ENCODE assay signal across 7 mouse cellular contexts in the genomic region with DNA sequence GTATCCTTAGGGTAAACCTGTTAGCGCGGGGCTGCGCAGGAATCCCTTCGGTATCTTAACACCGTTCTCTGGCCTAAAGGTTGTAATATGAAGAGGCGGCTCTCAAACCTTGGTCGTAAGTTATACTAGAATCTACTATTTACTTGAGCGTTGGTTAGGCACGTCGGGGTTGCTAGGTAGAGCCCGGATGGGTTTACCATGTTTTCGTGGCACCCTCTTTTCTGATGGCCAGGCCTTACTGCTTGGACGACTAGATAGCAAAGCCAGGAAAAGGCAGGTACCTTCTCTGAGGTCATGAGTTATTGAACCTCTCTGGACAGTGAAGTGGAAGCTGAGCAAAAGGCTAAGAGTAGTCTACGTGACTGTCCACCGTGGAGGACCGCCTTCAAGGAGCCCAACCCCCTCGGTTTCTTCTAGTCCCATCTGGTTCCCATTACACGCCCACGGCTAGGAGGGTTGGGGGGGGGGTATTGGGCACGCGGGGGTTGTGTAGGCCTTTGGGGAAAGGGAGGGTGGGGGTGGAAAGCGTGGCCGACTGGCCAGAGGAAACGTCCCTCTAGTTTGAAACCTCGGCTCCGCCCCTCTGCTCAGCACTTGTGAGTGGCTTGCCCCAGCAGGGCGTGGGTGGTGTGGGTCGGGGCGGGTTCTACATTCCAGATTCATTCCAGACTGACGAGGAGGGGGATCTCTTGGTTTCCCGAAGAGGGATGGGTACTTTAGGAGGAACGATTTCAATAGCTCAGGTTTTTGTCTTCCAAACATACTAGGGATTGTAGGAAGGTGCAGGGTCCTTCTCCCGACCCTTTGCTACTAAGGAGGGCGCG. TPM values are rescaled to one million over a fixed set of nuclear protein-coding genes. Genes with fewer than 3 reads are reported as not detected.
A peak's percentile ranks its signal among the peaks of the same experiment; 100 is the strongest.
DNase-seq lines count a peak whose midpoint lies in the region; ATAC-seq lines count a peak whose summit lies in the region.

No protein-coding gene starts in this region.

- H3K36me3 ChIP-seq in intestine, embryonic 15.5 days, result no peaks in the 10 kb centered on the region
- H3K36me3 ChIP-seq in limb, embryonic 13.5 days, result peaks cover 25% of the 10 kb centered on the region
- no peaks in the 10 kb centered on the region for H3K36me3 ChIP-seq in midbrain, embryonic 14.5 days (ENCODE audit: control insufficient read depth, insufficient read depth, low read length)

- H3K4me2 ChIP-seq in intestine, embryonic 15.5 days (replicated peaks), result peak overlapping the region; percentile 93
- peak overlapping the region; percentile 94 for H3K4me2 ChIP-seq in limb, embryonic 13.5 days (replicated peaks)
- peak overlapping the region; percentile 94 for H3K4me2 ChIP-seq in midbrain, embryonic 14.5 days (ENCODE audit: low read length)

- peaks cover 4% of the 10 kb centered on the region; the same call in 1 of the 2 replicates for H3K27me3 ChIP-seq in intestine, embryonic 15.5 days (replicated peaks)
- H3K27me3 ChIP-seq in limb, embryonic 13.5 days, result no peaks in the 10 kb centered on the region
- H3K27me3 ChIP-seq in midbrain, embryonic 14.5 days (ENCODE audit: control insufficient read depth, insufficient read depth, low read length), result peaks cover 55% of the 10 kb centered on the region

- no peaks in the 10 kb centered on the region for H3K9me3 ChIP-seq in intestine, embryonic 15.5 days
- no peaks in the 10 kb centered on the region for H3K9me3 ChIP-seq in limb, embryonic 13.5 days
- no peaks in the 10 kb centered on the region for H3K9me3 ChIP-seq in midbrain, embryonic 14.5 days (ENCODE audit: control insufficient read depth, low read length)

- H3K4me1 ChIP-seq in intestine, embryonic 15.5 days (replicated peaks), result peaks cover 54% of the 10 kb centered on the region
- peaks cover 50% of the 10 kb centered on the region for H3K4me1 ChIP-seq in limb, embryonic 13.5 days
- peaks cover 10% of the 10 kb centered on the region; the same call in 1 of the 2 replicates for H3K4me1 ChIP-seq in midbrain, embryonic 14.5 days (ENCODE audit: control insufficient read depth, insufficient read depth, low read length)

- peak; percentile 94 to 95 for DNase-seq in adrenal gland, adult (ENCODE audit: inconsistent age in 2 of 2, low spot score in 1 of 2)
- DNase-seq in embryo, embryonic 10.5 days (ENCODE audit: low spot score), result peak; percentile 92
- DNase-seq in gastrocnemius, postnatal 4 days (ENCODE audit: low spot score in 2 of 2), result peak; percentile 75 to 91
- peak; percentile 63 for DNase-seq in midbrain, embryonic 14.5 days
- DNase-seq in spleen, adult 18-20 months, result peak; percentile 73 to 75

- peak; percentile 75 for ATAC-seq in intestine, embryonic 15.5 days
- ATAC-seq in limb, embryonic 13.5 days (ENCODE audit: low FRiP score, low read depth), result peak; percentile 79
- no peak for ATAC-seq in midbrain, embryonic 14.5 days (ENCODE audit: low FRiP score, low TSS enrichment)

- peak overlapping the region; percentile 68 for H3K4me3 ChIP-seq in intestine, embryonic 15.5 days (replicated peaks)
- H3K4me3 ChIP-seq in limb, embryonic 13.5 days, result peak overlapping the region; percentile 86
- H3K4me3 ChIP-seq in midbrain, embryonic 14.5 days (replicated peaks; ENCODE audit: low read depth, low read length), result peak overlapping the region; percentile 54

- H3K27ac ChIP-seq in intestine, embryonic 15.5 days, result peak overlapping the region; percentile 97
- H3K27ac ChIP-seq in limb, embryonic 13.5 days, result peak overlapping the region; percentile 100
- H3K27ac ChIP-seq in midbrain, embryonic 14.5 days (replicated peaks; ENCODE audit: low read depth, low read length), result peak overlapping the region; percentile 37; the same call in 1 of the 2 replicates

- H3K9ac ChIP-seq in intestine, embryonic 15.5 days, result peak overlapping the region; percentile 73
- H3K9ac ChIP-seq in limb, embryonic 13.5 days, result peak overlapping the region; percentile 94
- H3K9ac ChIP-seq in midbrain, embryonic 14.5 days (replicated peaks; ENCODE audit: low read length), result no peak overlapping the region; the same call in 1 of the 2 replicates

- 2% methylated on average over 34 of the region's 35 CpGs for WGBS in intestine, embryonic 15.5 days
- under 1% methylated on average over 35 of the region's 35 CpGs for WGBS in limb, embryonic 13.5 days
- WGBS in midbrain, embryonic 14.5 days, result 2% methylated on average over 35 of the region's 35 CpGs

RNA-seq across cellular contexts. Expression of a gene that starts 0.8 kb away (rescaled TPM):
- 1 to 10 TPM; 6.0 to 7.3 TPM for total RNA-seq in gastrocnemius, postnatal 4 days (2021)
- 5.7 and 6.9 TPM in 2 replicates for polyA plus RNA-seq in intestine, embryonic 15.5 days (2015; fragmentation: Nextera tagmentation; extraction: Ambion mirVana)
- 9.3 and 9.9 TPM in 2 replicates for polyA plus RNA-seq in limb, embryonic 13.5 days (2015; fragmentation: Nextera tagmentation; extraction: Ambion mirVana)
- polyA plus RNA-seq in midbrain, embryonic 14.5 days (2014; fragmentation: Nextera tagmentation; extraction: Ambion mirVana), result 2.6 and 3.5 TPM in 2 replicates

RNA-seq across cellular contexts. Expression of a gene that starts 0.9 kb away (rescaled TPM):
- 10 to 100 TPM; 14.5 to 14.8 TPM for total RNA-seq in gastrocnemius, postnatal 4 days (2021)
- 8.3 and 8.7 TPM in 2 replicates for polyA plus RNA-seq in intestine, embryonic 15.5 days (2015; fragmentation: Nextera tagmentation; extraction: Ambion mirVana)
- polyA plus RNA-seq in limb, embryonic 13.5 days (2015; fragmentation: Nextera tagmentation; extraction: Ambion mirVana), result 18.1 and 18.5 TPM in 2 replicates
- polyA plus RNA-seq in midbrain, embryonic 14.5 days (2014; fragmentation: Nextera tagmentation; extraction: Ambion mirVana), result 0.93 and 1.2 TPM in 2 replicates

RNA-seq across cellular contexts. Expression of a gene that starts 24.7 kb away (rescaled TPM):
- total RNA-seq in gastrocnemius, postnatal 4 days (2021), result 10 to 100 TPM; 25.9 to 27.0 TPM
- polyA plus RNA-seq in intestine, embryonic 15.5 days (2015; fragmentation: Nextera tagmentation; extraction: Ambion mirVana), result 37.7 and 39.9 TPM in 2 replicates
- polyA plus RNA-seq in limb, embryonic 13.5 days (2015; fragmentation: Nextera tagmentation; extraction: Ambion mirVana), result 14.3 and 15.0 TPM in 2 replicates
- 1.4 and 4.0 TPM in 2 replicates for polyA plus RNA-seq in midbrain, embryonic 14.5 days (2014; fragmentation: Nextera tagmentation; extraction: Ambion mirVana)

RNA-seq across cellular contexts. Expression of a gene that starts 37.5 kb away (rescaled TPM):
- total RNA-seq in gastrocnemius, postnatal 4 days (2021), result 1 to 10 TPM in 1 of 2 experiments, under 1 TPM in 1; 0.29 to 1.0 TPM
- 33.8 and 36.7 TPM in 2 replicates for polyA plus RNA-seq in intestine, embryonic 15.5 days (2015; fragmentation: Nextera tagmentation; extraction: Ambion mirVana)
- 0.31 and 0.42 TPM in 2 replicates for polyA plus RNA-seq in limb, embryonic 13.5 days (2015; fragmentation: Nextera tagmentation; extraction: Ambion mirVana)
- 0.62 TPM in 1 of 2 replicates, not detected in the other for polyA plus RNA-seq in midbrain, embryonic 14.5 days (2014; fragmentation: Nextera tagmentation; extraction: Ambion mirVana)

RNA-seq across cellular contexts. Expression of a gene that starts 46.5 kb away (rescaled TPM):
- total RNA-seq in gastrocnemius, postnatal 4 days (2021), result 100 to 1,000 TPM; 184 to 193 TPM
- 67.2 and 77.1 TPM in 2 replicates for polyA plus RNA-seq in intestine, embryonic 15.5 days (2015; fragmentation: Nextera tagmentation; extraction: Ambion mirVana)
- polyA plus RNA-seq in limb, embryonic 13.5 days (2015; fragmentation: Nextera tagmentation; extraction: Ambion mirVana), result 123 and 127 TPM in 2 replicates
- 110 and 131 TPM in 2 replicates for polyA plus RNA-seq in midbrain, embryonic 14.5 days (2014; fragmentation: Nextera tagmentation; extraction: Ambion mirVana)

Comparison
In these comparisons a context has a peak if more than half of its experiments do, and no peak if none do; other contexts are left out.
1. H3K27ac ChIP-seq: peak in every context shown above with its lines; median percentile 100 in limb, embryonic 13.5 days; 97 in intestine, embryonic 15.5 days; 37 in midbrain, embryonic 14.5 days.